Comparison of ENCODE assay signal across 9 mouse cellular contexts in genomic region chr1:40680868-40681698, GRCm38 (mm10). TPM values are rescaled to one million over a fixed set of nuclear protein-coding genes. Genes with fewer than 3 reads are reported as not detected.
DNase-seq lines count a peak whose midpoint lies in the region; ATAC-seq and TF ChIP-seq lines count a peak whose summit lies in the region.
"Had no signal": no experiment of that assay in that cellular context is flagged by ENCODE, and none has a peak within 500 bp of the region (broad histone marks: within the 10 kb centered on the region; RNA-seq: fewer than 3 reads in every experiment).

No protein-coding gene starts in this region.

- H3K4me3 ChIP-seq in liver, adult 2 months (ENCODE audit: insufficient read depth, low read depth, low read length): peak overlapping the region; percentile 39; the same call in 1 of the 2 replicates
- peak overlapping the region; percentile 50 for H3K4me3 ChIP-seq in midbrain, postnatal 0 days (ENCODE audit: low read depth, low read length)

- peaks cover 15% of the 10 kb centered on the region for H3K27me3 ChIP-seq in liver, adult 2 months (ENCODE audit: control insufficient read depth, insufficient read depth, low read length)
- peaks cover 38% of the 10 kb centered on the region for H3K27me3 ChIP-seq in midbrain, postnatal 0 days (ENCODE audit: insufficient read depth, low read length)

- no peaks in the 10 kb centered on the region for H3K36me3 ChIP-seq in liver, adult 2 months (ENCODE audit: control insufficient read depth, insufficient read depth, low read length)
- H3K36me3 ChIP-seq in midbrain, postnatal 0 days (ENCODE audit: insufficient read depth, low read length): no peaks in the 10 kb centered on the region
- H3K36me3 ChIP-seq: G1E had no signal

- H3K9ac ChIP-seq in liver, adult 2 months (ENCODE audit: low read depth, low read length): 0 out of 2 replicates have a peak overlapping the region, but pooled peaks have one; percentile 11
- H3K9ac ChIP-seq in midbrain, postnatal 0 days (replicated peaks; ENCODE audit: low read length, poor library complexity, severe bottlenecking): peak overlapping the region; percentile 63

- TF ChIP-seq CTCF in liver, adult 2 months (IDR thresholded peaks at IDR 0.05; ENCODE audit: low read depth, low read length): no peak
- no peak for TF ChIP-seq CTCF in midbrain, postnatal 0 days (IDR thresholded peaks at IDR 0.05)

- under 1% methylated on average over 85 of the region's 90 CpGs for WGBS in liver, adult 2 months
- under 1% methylated on average over 69 of the region's 90 CpGs for WGBS in midbrain, postnatal 0 days

- DNase-seq in cerebellum, postnatal 25 days: peak; percentile 42 to 53
- DNase-seq in cerebellum, adult 9-11 months: no peak
- peak; percentile 35 for DNase-seq in embryo, embryonic 10 days (ENCODE audit: low spot score)
- DNase-seq in kidney, adult 8-10 months: peak; percentile 59 to 67
- peak; percentile 23 for DNase-seq in liver, adult 2 months (ENCODE audit: extremely low read depth, low read depth, low spot score)
- no peak for DNase-seq in midbrain, postnatal 0 days (ENCODE audit: low spot score)
- DNase-seq in thymus, adult 18-20 months: peak; percentile 10 to 13

- H3K9me3 ChIP-seq in midbrain, postnatal 0 days (ENCODE audit: low read length): no peaks in the 10 kb centered on the region

- peak; percentile 52 for ATAC-seq in granulocyte monocyte progenitor cell, adult 5-6 weeks (replicated peaks; ENCODE audit: poor library complexity, severe bottlenecking)
- ATAC-seq in midbrain, postnatal 0 days (ENCODE audit: low FRiP score): peak; percentile 64

- H3K4me1 ChIP-seq in liver, adult 2 months (ENCODE audit: control insufficient read depth, insufficient read depth, low read length): no peaks in the 10 kb centered on the region; the same call in 1 of the 2 replicates
- H3K4me1 ChIP-seq in midbrain, postnatal 0 days (ENCODE audit: insufficient read depth, low read length): peaks cover 4% of the 10 kb centered on the region; the same call in 1 of the 2 replicates

- no peak overlapping the region for H3K27ac ChIP-seq in liver, adult 2 months (replicated peaks; ENCODE audit: insufficient read depth, low read depth, low read length)
- H3K27ac ChIP-seq in midbrain, postnatal 0 days (ENCODE audit: low read depth, low read length): no peak overlapping the region

- no peak for TF ChIP-seq POLR2A in liver, adult 2 months (IDR thresholded peaks at IDR 0.05; ENCODE audit: extremely low read depth, insufficient read depth, low read length)

- H3K79me2 ChIP-seq in liver, adult 2 months (ENCODE audit: control insufficient read depth, insufficient read depth, low read length): no peaks in the 10 kb centered on the region

- peak overlapping the region; percentile 98 for H3K4me2 ChIP-seq in midbrain, postnatal 0 days (ENCODE audit: low read depth, low read length, poor library complexity, severe bottlenecking)

RNA-seq across cellular contexts. Expression of gene Slc9a2, which starts 0.7 kb away (rescaled TPM):
- 0.32 TPM in 1 of 2 replicates, not detected in the other for total RNA-seq in granulocyte monocyte progenitor cell, adult 5-6 weeks (2014; fragmentation: Nextera tagmentation)
- 0.30 TPM in 1 of 2 replicates, not detected in the other for total RNA-seq in granulocyte monocyte progenitor cell, adult 5-6 weeks (2017)
- total RNA-seq in liver, adult 2 months (2014; rRNA removed): 0.18 TPM in 1 of 2 replicates, not detected in the other
- polyA plus RNA-seq in liver, adult 2 months (2012; rRNA removed): 0.01 and 0.10 TPM in 2 replicates
- 0.99 and 2.8 TPM in 2 replicates for total RNA-seq in midbrain, postnatal 0 days (2014; rRNA removed)
- 0.88 and 1.0 TPM in 2 replicates for polyA plus RNA-seq in midbrain, postnatal 0 days (2015; fragmentation: Nextera tagmentation; extraction: Ambion mirVana)
- polyA plus RNA-seq: G1E had no signal

Comparison
In these comparisons a context has a peak if more than half of its experiments do, and no peak if none do; other contexts are left out.
1. DNase-seq: peak in cerebellum, postnatal 25 days (2 of 2), embryo, embryonic 10 days (single experiment), kidney, adult 8-10 months (2 of 2), liver, adult 2 months (single experiment) and thymus, adult 18-20 months (2 of 2); none in cerebellum, adult 9-11 months (single experiment) and midbrain, postnatal 0 days (single experiment).